Mouse (Mus musculus) G1E (cell line): Measurements from ENCODE around the gene Cep57l1. TPM values are rescaled to one million over a fixed set of nuclear protein-coding genes. Genes with fewer than 3 reads are reported as not detected.

Source experiments
- ATAC-seq: 2 replicates; pipeline ENCODE4 v1.8.0; 2016; ENCODE audit warnings: mild to moderate bottlenecking; ENCODE audit not compliant: insufficient number of reproducible peaks, poor library complexity, low FRiP score, severe bottlenecking; ENCODE audit errors: extremely low read depth
- DNase-seq: peaks from one replicate; pipeline ENCODE4 v3.0.0; 2012; ENCODE audit warnings: low spot score
- H3K27me3 ChIP-seq: 2 replicates; pipeline ENCODE4 v1.6.1; 2012; ENCODE audit warnings: mild to moderate bottlenecking, low read length, inconsistent platforms; ENCODE audit not compliant: insufficient read depth
- H3K36me3 ChIP-seq: replicated peaks from 2 replicates; pipeline ENCODE3; 2012; ENCODE audit warnings: mild to moderate bottlenecking, inconsistent platforms
- H3K4me1 ChIP-seq: 2 replicates; pipeline ENCODE4 v1.6.1; 2012; ENCODE audit warnings: low read depth, low read length, inconsistent platforms, mixed read lengths; ENCODE audit not compliant: insufficient read depth
- H3K4me3 ChIP-seq: 2 replicates; pipeline ENCODE4 v1.5.1; 2012; ENCODE audit warnings: low read depth, mild to moderate bottlenecking, inconsistent platforms, low read length, moderate library complexity, mixed read lengths
- H3K9me3 ChIP-seq: replicated peaks from 2 replicates; pipeline ENCODE4 v1.6.1; 2012; ENCODE audit warnings: inconsistent platforms
- CTCF ChIP-seq: IDR thresholded peaks from 2 replicates; pipeline ENCODE4 v1.5.1; 2012; ENCODE audit warnings: low read depth, low read length, inconsistent platforms, mixed read lengths
- GATA1 ChIP-seq: IDR thresholded peaks from 2 replicates; pipeline ENCODE4 v1.6.1; 2012; ENCODE audit warnings: borderline replicate concordance, low read length, inconsistent platforms, mixed read lengths
- GATA2 ChIP-seq: IDR thresholded peaks from 2 replicates; pipeline ENCODE4 v1.6.1; 2012; ENCODE audit warnings: low read depth, low read length, inconsistent platforms, borderline replicate concordance
- POLR2AphosphoS5 ChIP-seq: IDR thresholded peaks from 2 replicates; pipeline ENCODE4 v1.6.1; 2012; ENCODE audit warnings: low read depth, low read length, inconsistent platforms; ENCODE audit not compliant: insufficient replicate concordance
- TAL1 ChIP-seq: conservative IDR thresholded peaks from 2 replicates; pipeline ENCODE4 v1.6.1; 2012; ENCODE audit warnings: low read depth, low read length, inconsistent platforms, mixed read lengths
- polyA plus RNA-seq: library from polyadenylated mRNA; stranded (reverse); fragments of >175 nt; gene quantifications from 2 replicates; pipeline ENCODE4 v1.2.3, GENCODE M21; 2012
- total RNA-seq, 2 experiments: library from RNA; stranded (forward) in 1 of 2; stranded (reverse) in 1 of 2; fragments of 200-1000 nt in 1 of 2; fragments of >200 nt in 1 of 2; fragmentation: Nextera tagmentation in 1 of 2; gene quantifications; 2 replicates each; pipeline ENCODE4 v1.2.3; 2014 to 2017

Cep57l1 gene
- total and polyA plus RNA-seq, 3 experiments: 2.5 to 90.5 (median 38.4) TPM

- peaks cover 77% of the 10 kb centered on the region for H3K36me3 ChIP-seq
- ATAC-seq: no peak
- no peak for TF ChIP-seq TAL1
- TF ChIP-seq POLR2AphosphoS5: no peak
- TF ChIP-seq CTCF: no peak
- no peak for TF ChIP-seq GATA1
- TF ChIP-seq GATA2: no peak
- no peak overlapping the region for H3K4me3 ChIP-seq
- no peak for DNase-seq
- H3K9me3 ChIP-seq: no peaks in the 10 kb centered on the region
- no peaks in the 10 kb centered on the region for H3K4me1 ChIP-seq
- H3K27me3 ChIP-seq: peaks cover 2% of the 10 kb centered on the region; the same call in 1 of the 2 replicates
These were observed 69.5 kb downstream of the Cep57l1 start for GRCm38 (mm10) chr10:41740221-41740620.

GRCm38 (mm10) chr10:41737245-41737644 lies 72.4 kb downstream of the Cep57l1 start:
- Histone ChIP-seq H3K36me3 (peaks cover 71% of the 10 kb centered on the region), H3K4me1 (peaks cover 5% of the 10 kb centered on the region; the same call in 1 of the 2 replicates), H3K9me3 (no peaks in the 10 kb centered on the region), H3K4me3 (no peak overlapping the region), H3K27me3 (peaks cover 2% of the 10 kb centered on the region; the same call in 1 of the 2 replicates)
- DNase-seq: no peak
- no peak for ATAC-seq
- TF ChIP-seq GATA1: no peak
- no peak for TF ChIP-seq POLR2AphosphoS5
- TF ChIP-seq GATA2: no peak
- no peak for TF ChIP-seq CTCF
- TF ChIP-seq TAL1: no peak

DNA sequence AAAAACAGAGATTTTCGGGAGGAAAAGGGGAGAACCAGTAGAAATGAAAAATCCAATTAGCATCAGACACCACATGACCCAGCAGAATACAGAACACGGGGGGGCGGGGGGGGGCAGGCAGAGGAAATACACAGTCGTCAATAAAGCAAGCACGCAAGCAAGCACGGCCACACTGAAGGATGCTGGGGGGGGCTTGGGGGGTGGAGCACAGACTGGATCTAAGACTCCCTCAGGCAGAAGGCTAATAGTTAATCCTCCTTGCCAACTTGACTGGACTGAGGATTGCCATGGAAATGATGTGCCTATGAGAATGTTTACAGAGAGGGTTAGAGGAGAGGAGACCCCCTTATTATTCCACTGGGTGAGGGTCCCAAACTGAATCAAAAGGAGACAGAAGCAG lies 74.3 kb downstream of the Cep57l1 start:
- TF ChIP-seq GATA1: no peak
- TF ChIP-seq GATA2: no peak
- no peak for TF ChIP-seq POLR2AphosphoS5
- TF ChIP-seq CTCF: no peak
- no peak for TF ChIP-seq TAL1
- ATAC-seq (no peak), DNase-seq (no peak)
- Histone ChIP-seq H3K27me3 (peaks cover 2% of the 10 kb centered on the region; the same call in 1 of the 2 replicates), H3K9me3 (no peaks in the 10 kb centered on the region), H3K4me3 (no peak overlapping the region), H3K4me1 (peaks cover 5% of the 10 kb centered on the region; the same call in 1 of the 2 replicates), H3K36me3 (peaks cover 70% of the 10 kb centered on the region)

GRCm38 (mm10) chr10:41733214-41733613 lies 76.5 kb downstream of the Cep57l1 start:
- H3K4me3 ChIP-seq: no peak overlapping the region
- peaks cover 75% of the 10 kb centered on the region for H3K36me3 ChIP-seq
- no peak for TF ChIP-seq GATA2
- no peak for TF ChIP-seq POLR2AphosphoS5
- no peak for TF ChIP-seq CTCF
- no peak for TF ChIP-seq GATA1
- TF ChIP-seq TAL1: no peak
- ATAC-seq (no peak), DNase-seq (no peak)
- H3K27me3 ChIP-seq: peaks cover 2% of the 10 kb centered on the region; the same call in 1 of the 2 replicates
- peaks cover 5% of the 10 kb centered on the region; the same call in 1 of the 2 replicates for H3K4me1 ChIP-seq
- no peaks in the 10 kb centered on the region; the same call in 1 of the 2 replicates for H3K9me3 ChIP-seq

GRCm38 (mm10) chr10:41731932-41732331 lies 77.7 kb downstream of the Cep57l1 start:
- DNase-seq (no peak), ATAC-seq (no peak)
- H3K4me1 ChIP-seq: peaks cover 5% of the 10 kb centered on the region; the same call in 1 of the 2 replicates
- H3K27me3 ChIP-seq: no peaks in the 10 kb centered on the region
- peaks cover 3% of the 10 kb centered on the region for H3K9me3 ChIP-seq
- H3K4me3 ChIP-seq: no peak overlapping the region
- peaks cover 73% of the 10 kb centered on the region for H3K36me3 ChIP-seq
- TF ChIP-seq TAL1 (no peak), CTCF (no peak)

- Histone ChIP-seq H3K4me3 (no peak overlapping the region), H3K4me1 (peaks cover 5% of the 10 kb centered on the region; the same call in 1 of the 2 replicates), H3K36me3 (peaks cover 71% of the 10 kb centered on the region), H3K27me3 (no peaks in the 10 kb centered on the region), H3K9me3 (peaks cover 3% of the 10 kb centered on the region)
- ATAC-seq (no peak), DNase-seq (no peak)
- TF ChIP-seq CTCF (no peak), POLR2AphosphoS5 (no peak), TAL1 (no peak), GATA2 (no peak), GATA1 (no peak)
These were observed 78.9 kb downstream of the Cep57l1 start for GRCm38 (mm10) chr10:41730746-41731145.

DNA sequence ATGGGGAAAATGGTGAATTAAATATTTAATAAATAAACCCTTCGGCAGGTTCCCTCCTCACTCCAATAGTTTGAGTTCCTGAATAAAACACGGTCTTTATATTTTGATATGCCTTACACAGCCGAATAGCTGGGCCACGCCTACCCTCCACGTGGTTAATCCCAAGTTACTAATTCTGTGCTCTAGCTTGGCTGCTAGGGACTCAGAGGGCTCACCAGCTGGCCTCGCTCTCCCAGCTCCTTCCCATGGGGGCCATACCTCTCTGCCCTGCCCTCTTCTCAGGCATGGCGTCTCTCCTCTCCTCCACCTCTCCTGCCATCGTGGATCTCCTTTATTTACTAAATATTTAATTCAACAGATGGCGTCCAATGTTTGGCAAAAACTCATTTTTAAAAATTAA lies 83.5 kb downstream of the Cep57l1 start:
- no peak for ATAC-seq
- peaks cover 76% of the 10 kb centered on the region for H3K36me3 ChIP-seq
- H3K4me3 ChIP-seq: no peak overlapping the region
- H3K9me3 ChIP-seq: peaks cover 3% of the 10 kb centered on the region
- DNase-seq: no peak
- no peaks in the 10 kb centered on the region for H3K4me1 ChIP-seq
- no peak for TF ChIP-seq GATA1
- no peaks in the 10 kb centered on the region for H3K27me3 ChIP-seq
